Mouse (Mus musculus): Measurements from ENCODE around the gene Npr2. TPM values are rescaled to one million over a fixed set of nuclear protein-coding genes. Genes with fewer than 3 reads are reported as not detected.
A peak's percentile ranks its signal among the peaks of the same experiment; 100 is the strongest.

Gene Npr2
- polyA plus RNA-seq, 1 experiment from 2014 or later, result 11.1 TPM

DNA sequence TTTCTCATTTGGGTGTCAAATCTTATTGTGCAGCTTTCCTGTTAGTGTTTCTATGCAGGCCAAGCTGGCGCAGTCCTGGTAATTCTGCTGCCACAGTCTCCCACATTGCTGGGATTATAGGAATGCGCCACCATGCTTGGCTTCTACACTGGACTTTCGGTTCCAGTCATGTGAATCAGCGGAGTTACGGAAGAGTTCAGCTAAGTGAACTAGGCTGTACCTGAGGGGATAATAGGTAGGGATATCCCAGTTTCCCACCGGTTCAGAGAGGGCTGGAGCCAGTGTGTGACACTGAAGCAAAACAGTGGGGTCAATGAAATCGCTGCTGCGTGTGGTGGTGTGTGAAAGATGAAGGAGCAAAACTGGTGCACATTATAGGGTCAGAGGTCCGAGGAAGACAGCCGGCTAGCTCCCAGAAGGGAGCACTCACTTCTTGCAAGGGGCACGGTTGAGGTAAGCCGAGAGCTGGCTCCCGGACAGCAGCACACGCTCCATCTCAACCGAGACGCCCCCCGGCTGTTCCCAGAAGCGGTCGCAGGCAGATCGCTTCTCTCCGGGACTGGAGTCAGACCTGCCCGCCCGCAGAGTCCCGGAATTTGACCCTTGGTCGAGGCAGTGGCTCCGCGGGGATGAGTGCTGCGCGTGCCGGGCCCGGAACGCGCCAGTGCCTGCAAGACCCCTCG, 24.1 kb downstream of the Npr2 start:
- Histone ChIP-seq H3K4me3 (ENCODE audit: low read length) (peak overlapping the region; percentile 86), H3K4me2 (replicated peaks; ENCODE audit: low read depth, low read length) (peak overlapping the region; percentile 66), H3K36me3 (ENCODE audit: control insufficient read depth, insufficient read depth, low read length) (no peaks in the 10 kb centered on the region), H3K4me1 (ENCODE audit: control insufficient read depth, insufficient read depth, low read length) (peaks cover 5% of the 10 kb centered on the region; the same call in 1 of the 2 replicates), H3K9ac (ENCODE audit: low read depth, low read length) (peak overlapping the region; percentile 90), H3K27ac (ENCODE audit: low read depth, low read length) (peak overlapping the region; percentile 90), H3K9me3 (ENCODE audit: control insufficient read depth, low read length) (no peaks in the 10 kb centered on the region), H3K27me3 (ENCODE audit: control insufficient read depth, insufficient read depth, low read length) (no peaks in the 10 kb centered on the region; the same call in 1 of the 2 replicates)
- ATAC-seq (ENCODE audit: low FRiP score, low TSS enrichment), result peak; percentile 32; the same call in 1 of the 2 replicates
- WGBS, result 5% methylated on average over 34 of the region's 34 CpGs

GRCm38 (mm10) chr4:43656339-43657109, 24.8 kb downstream of the Npr2 start, which contains the start of gene Hint2:
Hint2 (minus strand) TSS chr4:43656466.
- Histone ChIP-seq H3K4me2 (replicated peaks; ENCODE audit: low read depth, low read length) (peak within 1 kb of the TSS; percentile 66), H3K4me1 (ENCODE audit: control insufficient read depth, insufficient read depth, low read length) (peaks cover 5% of the 10 kb centered on the region; the same call in 1 of the 2 replicates), H3K9me3 (ENCODE audit: control insufficient read depth, low read length) (no peaks in the 10 kb centered on the region), H3K9ac (ENCODE audit: low read depth, low read length) (peak within 1 kb of the TSS; percentile 90), H3K27me3 (ENCODE audit: control insufficient read depth, insufficient read depth, low read length) (peaks cover 3% of the 10 kb centered on the region; the same call in 1 of the 2 replicates), H3K27ac (ENCODE audit: low read depth, low read length) (peak within 1 kb of the TSS; percentile 90), H3K36me3 (ENCODE audit: control insufficient read depth, insufficient read depth, low read length) (no peaks in the 10 kb centered on the region), H3K4me3 (ENCODE audit: low read length) (peak within 1 kb of the TSS; percentile 86)
- peak; percentile 98 for ATAC-seq (ENCODE audit: low FRiP score, low TSS enrichment)
- 2% methylated on average over 34 of the region's 34 CpGs for WGBS

DNA sequence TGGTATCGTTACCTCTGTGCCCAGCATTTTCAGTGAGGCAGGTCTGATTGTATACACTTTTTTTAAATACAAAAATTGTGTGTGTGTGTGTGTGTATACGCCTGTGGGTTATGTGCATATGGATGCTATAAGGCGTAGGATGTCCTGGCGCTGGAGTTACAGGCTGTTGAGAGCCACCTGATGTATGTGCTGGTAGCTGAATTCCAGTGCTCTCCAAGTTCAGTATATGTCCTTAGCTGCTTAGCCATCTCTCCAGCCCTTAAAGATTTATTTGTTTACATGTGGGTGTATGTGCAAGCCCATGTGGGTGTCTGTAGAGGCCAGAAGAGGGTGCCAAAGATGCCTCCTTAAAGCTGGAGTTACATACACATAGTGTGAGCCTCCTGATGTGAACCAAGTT, 25.4 kb downstream of the Npr2 start:
- H3K4me2 ChIP-seq (replicated peaks; ENCODE audit: low read depth, low read length), result peak overlapping the region; percentile 66
- H3K27me3 ChIP-seq (ENCODE audit: control insufficient read depth, insufficient read depth, low read length), result peaks cover 9% of the 10 kb centered on the region
- H3K27ac ChIP-seq (ENCODE audit: low read depth, low read length), result no peak overlapping the region
- no peak for ATAC-seq (ENCODE audit: low FRiP score, low TSS enrichment)
- WGBS, result 62% methylated on average over 4 of the region's 4 CpGs
- H3K4me3 ChIP-seq (ENCODE audit: low read length), result peak overlapping the region; percentile 86
- peaks cover 5% of the 10 kb centered on the region; the same call in 1 of the 2 replicates for H3K4me1 ChIP-seq (ENCODE audit: control insufficient read depth, insufficient read depth, low read length)
- no peaks in the 10 kb centered on the region for H3K9me3 ChIP-seq (ENCODE audit: control insufficient read depth, low read length)
- H3K36me3 ChIP-seq (ENCODE audit: control insufficient read depth, insufficient read depth, low read length), result no peaks in the 10 kb centered on the region
- no peak overlapping the region for H3K9ac ChIP-seq (ENCODE audit: low read depth, low read length)

GRCm38 (mm10) chr4:43666412-43666811, 34.7 kb downstream of the Npr2 start:
- H3K9me3 ChIP-seq (ENCODE audit: control insufficient read depth, low read length), result no peaks in the 10 kb centered on the region
- no peak overlapping the region for H3K4me3 ChIP-seq (ENCODE audit: low read length)
- no peak for ATAC-seq (ENCODE audit: low FRiP score, low TSS enrichment)
- H3K27ac ChIP-seq (ENCODE audit: low read depth, low read length), result no peak overlapping the region
- no peak overlapping the region for H3K4me2 ChIP-seq (replicated peaks; ENCODE audit: low read depth, low read length)
- WGBS, result 22% methylated on average over 4 of the region's 4 CpGs
- peaks cover 36% of the 10 kb centered on the region for H3K27me3 ChIP-seq (ENCODE audit: control insufficient read depth, insufficient read depth, low read length)
- H3K9ac ChIP-seq (ENCODE audit: low read depth, low read length), result no peak overlapping the region
- H3K36me3 ChIP-seq (ENCODE audit: control insufficient read depth, insufficient read depth, low read length), result no peaks in the 10 kb centered on the region
- peaks cover 6% of the 10 kb centered on the region for H3K4me1 ChIP-seq (ENCODE audit: control insufficient read depth, insufficient read depth, low read length)

GRCm38 (mm10) chr4:43668782-43669427, 37.2 kb downstream of the Npr2 start, which contains the start of the genes Tmem8b and Fam221b:
Tmem8b (plus strand) TSS chr4:43668971.
Fam221b (minus strand) TSS chr4:43669145.
- peak; percentile 93 for ATAC-seq (ENCODE audit: low FRiP score, low TSS enrichment)
- peak within 1 kb of the TSS; percentile 84 for H3K4me3 ChIP-seq (ENCODE audit: low read length)
- no peaks in the 10 kb centered on the region for H3K36me3 ChIP-seq (ENCODE audit: control insufficient read depth, insufficient read depth, low read length)
- peak within 1 kb of the TSS; percentile 74 for H3K4me2 ChIP-seq (replicated peaks; ENCODE audit: low read depth, low read length)
- WGBS, result 2% methylated on average over 35 of the region's 41 CpGs
- H3K27me3 ChIP-seq (ENCODE audit: control insufficient read depth, insufficient read depth, low read length), result peaks cover 15% of the 10 kb centered on the region; the same call in 1 of the 2 replicates
- no peaks in the 10 kb centered on the region for H3K9me3 ChIP-seq (ENCODE audit: control insufficient read depth, low read length)
- H3K9ac ChIP-seq (ENCODE audit: low read depth, low read length), result peak within 1 kb of the TSS; percentile 83
- H3K27ac ChIP-seq (ENCODE audit: low read depth, low read length), result no peak within 1 kb of the TSS
- peaks cover 6% of the 10 kb centered on the region for H3K4me1 ChIP-seq (ENCODE audit: control insufficient read depth, insufficient read depth, low read length)

DNA sequence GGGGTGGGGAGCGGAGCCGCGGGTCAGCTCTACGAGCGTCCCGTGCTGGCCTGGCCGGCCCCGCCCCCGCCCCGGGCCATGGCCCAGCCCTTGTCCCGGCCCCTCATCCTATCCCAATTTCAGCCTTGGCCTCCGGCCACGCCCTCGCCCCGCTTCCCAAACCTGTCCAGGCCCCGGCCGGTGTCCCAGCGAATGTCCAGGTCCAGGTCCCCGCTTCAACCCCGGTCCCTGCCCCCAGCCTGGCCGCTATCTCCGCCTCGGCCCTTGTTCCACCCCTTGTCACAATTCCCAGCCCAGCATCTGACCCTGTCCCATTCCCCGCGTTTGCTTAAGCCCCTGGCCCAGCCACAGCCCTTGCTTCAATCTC, 37.7 kb downstream of the Npr2 start:
- H3K4me1 ChIP-seq (ENCODE audit: control insufficient read depth, insufficient read depth, low read length), result peaks cover 6% of the 10 kb centered on the region
- no peaks in the 10 kb centered on the region for H3K9me3 ChIP-seq (ENCODE audit: control insufficient read depth, low read length)
- H3K9ac ChIP-seq (ENCODE audit: low read depth, low read length), result peak overlapping the region; percentile 83
- H3K27me3 ChIP-seq (ENCODE audit: control insufficient read depth, insufficient read depth, low read length), result peaks cover 15% of the 10 kb centered on the region; the same call in 1 of the 2 replicates
- H3K27ac ChIP-seq (ENCODE audit: low read depth, low read length), result no peak overlapping the region
- H3K4me3 ChIP-seq (ENCODE audit: low read length), result peak overlapping the region; percentile 84
- peak; percentile 89 for ATAC-seq (ENCODE audit: low FRiP score, low TSS enrichment)
- WGBS, result 0% methylated on average over 23 of the region's 25 CpGs
- H3K4me2 ChIP-seq (replicated peaks; ENCODE audit: low read depth, low read length), result peak overlapping the region; percentile 74
- H3K36me3 ChIP-seq (ENCODE audit: control insufficient read depth, insufficient read depth, low read length), result no peaks in the 10 kb centered on the region

DNA sequence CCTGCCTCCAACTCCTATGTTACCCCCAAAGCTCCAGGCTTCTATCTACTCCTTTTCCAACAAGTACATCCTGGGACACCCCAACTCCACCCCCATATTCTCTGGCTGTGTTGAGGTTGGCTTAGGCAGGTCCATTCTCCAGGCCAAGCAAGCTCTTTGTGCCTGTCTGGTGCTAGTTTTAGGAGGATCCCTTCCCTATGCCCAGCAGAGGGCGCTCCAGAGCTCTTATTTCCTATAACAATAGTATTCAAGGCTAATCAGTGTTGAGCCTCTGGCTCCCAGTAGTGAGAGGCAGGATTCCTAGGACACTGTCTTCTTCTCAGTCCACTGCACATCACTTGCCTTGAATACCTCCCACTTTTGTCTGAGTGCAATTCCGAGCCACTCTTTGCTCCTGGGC, 40.3 kb downstream of the Npr2 start:
- H3K9me3 ChIP-seq (ENCODE audit: control insufficient read depth, low read length), result no peaks in the 10 kb centered on the region
- peak; percentile 48; the same call in 1 of the 2 replicates for ATAC-seq (ENCODE audit: low FRiP score, low TSS enrichment)
- H3K27me3 ChIP-seq (ENCODE audit: control insufficient read depth, insufficient read depth, low read length), result no peaks in the 10 kb centered on the region
- peaks cover 2% of the 10 kb centered on the region; the same call in 1 of the 2 replicates for H3K36me3 ChIP-seq (ENCODE audit: control insufficient read depth, insufficient read depth, low read length)
- H3K27ac ChIP-seq (ENCODE audit: low read depth, low read length), result no peak overlapping the region
- peaks cover 6% of the 10 kb centered on the region for H3K4me1 ChIP-seq (ENCODE audit: control insufficient read depth, insufficient read depth, low read length)
- no peak overlapping the region for H3K4me3 ChIP-seq (ENCODE audit: low read length)
- no peak overlapping the region for H3K4me2 ChIP-seq (replicated peaks; ENCODE audit: low read depth, low read length)
- WGBS, result 4% methylated on average over 2 of the region's 2 CpGs
- H3K9ac ChIP-seq (ENCODE audit: low read depth, low read length), result no peak overlapping the region

- H3K36me3 ChIP-seq (ENCODE audit: control insufficient read depth, insufficient read depth, low read length), result peaks cover 2% of the 10 kb centered on the region; the same call in 1 of the 2 replicates
- H3K9me3 ChIP-seq (ENCODE audit: control insufficient read depth, low read length), result no peaks in the 10 kb centered on the region
- no peak for ATAC-seq (ENCODE audit: low FRiP score, low TSS enrichment)
- H3K4me1 ChIP-seq (ENCODE audit: control insufficient read depth, insufficient read depth, low read length), result peaks cover 6% of the 10 kb centered on the region
- no peak overlapping the region for H3K27ac ChIP-seq (ENCODE audit: low read depth, low read length)
- H3K27me3 ChIP-seq (ENCODE audit: control insufficient read depth, insufficient read depth, low read length), result no peaks in the 10 kb centered on the region
- WGBS, result 79% methylated on average over 8 of the region's 8 CpGs
- H3K9ac ChIP-seq (ENCODE audit: low read depth, low read length), result no peak overlapping the region
- no peak overlapping the region for H3K4me3 ChIP-seq (ENCODE audit: low read length)
- no peak overlapping the region for H3K4me2 ChIP-seq (replicated peaks; ENCODE audit: low read depth, low read length)
Measured at GRCm38 (mm10) chr4:43673703-43674102, 42.0 kb downstream of the Npr2 start.

All from kidney, embryonic 14.5 days (tissue).